Mouse (Mus musculus): ENCODE data around the gene Dmrt1. TPM values are rescaled to one million over a fixed set of nuclear protein-coding genes. Genes with fewer than 3 reads are reported as not detected.
"Not testable (repeated sequence)": the region's sequence is repeated elsewhere in the genome, so short reads cannot be mapped to it uniquely, and the experiment has no call there.

Dmrt1 gene
- polyA plus RNA-seq (2015; fragmentation: Nextera tagmentation; extraction: Ambion mirVana) = 0.18 and 0.33 TPM in 2 replicates

DNA sequence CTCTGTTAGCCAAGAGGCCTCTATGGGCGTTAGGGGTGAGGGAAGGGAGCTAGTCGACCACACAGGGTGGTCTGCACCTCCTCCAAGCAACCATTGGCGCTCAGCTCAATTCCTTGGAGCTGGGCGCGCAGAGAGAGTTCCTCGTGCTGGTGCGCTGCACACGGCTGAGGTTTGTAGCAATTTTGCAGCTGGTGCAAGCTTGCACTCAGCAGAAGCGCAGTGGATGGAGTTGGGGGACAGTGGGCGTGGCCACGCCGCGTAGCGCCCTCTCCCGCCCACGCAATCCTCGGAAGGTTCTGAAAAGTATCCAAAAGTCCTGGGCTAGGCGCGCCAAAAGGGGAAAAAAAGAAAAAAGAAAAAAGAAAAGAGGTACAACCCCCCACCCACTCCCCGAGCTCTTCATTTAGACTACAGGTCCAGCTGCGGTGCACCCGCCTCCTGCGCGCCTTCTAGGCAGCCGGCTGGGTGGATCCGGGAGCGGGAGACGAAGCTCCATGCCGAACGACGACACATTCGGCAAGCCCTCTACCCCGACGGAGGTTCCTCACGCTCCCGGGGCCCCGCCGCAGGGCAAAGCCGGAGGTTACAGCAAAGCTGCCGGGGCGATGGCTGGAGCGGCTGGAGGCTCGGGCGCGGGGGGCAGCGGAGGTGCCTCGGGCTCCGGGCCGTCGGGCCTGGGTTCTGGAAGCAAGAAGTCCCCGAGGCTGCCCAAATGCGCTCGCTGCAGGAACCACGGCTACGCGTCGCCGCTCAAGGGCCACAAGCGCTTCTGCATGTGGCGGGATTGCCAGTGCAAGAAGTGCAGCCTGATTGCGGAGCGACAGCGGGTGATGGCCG is at the start of gene Dmrt1:
Gene Dmrt1, plus strand, starts transcription at position 259 of the 837 bp plus-strand sequence.
- peak within 1 kb of the TSS; percentile 52 for H3K4me2 ChIP-seq (replicated peaks)
- peak within 1 kb of the TSS; percentile 38 for H3K4me3 ChIP-seq (replicated peaks)
- peaks cover 72% of the 10 kb centered on the region for H3K27me3 ChIP-seq
- ATAC-seq (ENCODE audit: insufficient number of reproducible peaks, low FRiP score, low TSS enrichment, low read depth) = no peak
- no peaks in the 10 kb centered on the region for H3K36me3 ChIP-seq
- no peak within 1 kb of the TSS for H3K27ac ChIP-seq (replicated peaks)
- peaks cover 18% of the 10 kb centered on the region for H3K4me1 ChIP-seq
- H3K9ac ChIP-seq = no peak within 1 kb of the TSS
- H3K9me3 ChIP-seq (replicated peaks) = 0 out of 2 replicates have a peak, but pooled peaks cover 5% of the 10 kb centered on the region
- WGBS = under 1% methylated on average over 64 of the region's 64 CpGs

DNA sequence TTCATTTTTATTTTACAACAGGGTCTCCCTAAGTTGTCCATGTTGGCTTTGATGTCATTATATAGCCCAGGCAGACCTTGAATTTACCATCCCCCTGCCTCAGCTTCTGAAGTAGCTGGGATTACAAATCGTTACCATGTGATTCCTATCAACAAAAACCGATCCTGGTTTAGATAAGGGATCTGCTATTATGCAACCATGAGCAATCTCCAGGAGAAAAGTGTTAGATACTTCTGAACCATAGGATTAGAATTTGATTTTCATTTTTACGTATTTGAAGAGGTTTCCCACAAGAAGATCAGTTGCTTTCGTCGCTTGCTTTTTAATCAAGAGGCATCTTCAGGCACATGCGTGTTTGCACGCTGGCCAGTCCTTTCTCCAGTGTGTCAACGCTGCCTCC is 44.7 kb upstream of the Dmrt1 start:
- whole genome bisulfite sequencing = 81% methylated on average over 8 of the region's 8 CpGs
- no peaks in the 10 kb centered on the region for H3K4me1 ChIP-seq
- H3K9ac ChIP-seq = no peak overlapping the region
- no peaks in the 10 kb centered on the region for H3K36me3 ChIP-seq
- no peak overlapping the region for H3K4me2 ChIP-seq (replicated peaks)
- H3K27ac ChIP-seq (replicated peaks) = no peak overlapping the region
- no peaks in the 10 kb centered on the region for H3K9me3 ChIP-seq (replicated peaks)
- ATAC-seq (ENCODE audit: insufficient number of reproducible peaks, low FRiP score, low TSS enrichment, low read depth) = no peak
- no peaks in the 10 kb centered on the region for H3K27me3 ChIP-seq
- H3K4me3 ChIP-seq (replicated peaks) = no peak overlapping the region

DNA sequence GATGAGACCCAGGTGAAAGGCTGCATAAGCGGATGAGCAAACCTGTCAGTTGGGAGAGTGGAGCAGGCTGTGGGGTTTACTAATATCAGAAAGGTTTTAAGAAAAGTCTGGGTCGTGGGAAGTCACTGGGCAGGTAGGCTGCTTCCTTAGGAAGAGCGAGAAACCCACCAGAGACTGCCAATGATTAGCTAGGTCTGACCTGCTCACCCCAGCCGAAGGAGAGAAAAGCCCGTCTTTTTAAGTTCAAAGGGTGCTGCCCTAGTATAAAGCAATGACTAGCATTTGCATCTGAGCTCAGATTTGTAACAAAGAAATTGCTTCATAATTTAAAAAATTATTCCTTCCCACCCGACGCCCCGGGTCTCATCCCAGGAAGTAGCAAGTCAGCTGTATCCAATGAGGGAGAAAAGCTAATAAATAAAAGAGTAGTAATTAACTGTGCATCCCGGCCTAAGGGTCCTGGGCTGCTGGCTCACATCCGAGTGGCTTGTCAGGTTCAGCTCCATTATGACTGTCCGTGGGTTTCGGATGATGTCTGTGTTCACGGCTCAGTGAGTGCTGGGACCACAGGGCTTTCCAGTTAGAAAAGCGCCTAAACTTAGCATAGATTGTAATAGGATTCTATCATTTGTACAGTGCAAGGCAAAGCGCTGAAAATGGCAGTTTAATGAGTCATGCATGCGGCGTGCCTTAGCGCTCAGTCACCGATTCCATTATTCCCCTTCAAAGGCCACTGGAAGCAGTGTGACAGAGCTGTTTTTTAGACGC is 43.7 kb upstream of the Dmrt1 start:
- H3K4me2 ChIP-seq (replicated peaks) = no peak overlapping the region
- H3K27ac ChIP-seq (replicated peaks) = no peak overlapping the region
- no peak overlapping the region for H3K4me3 ChIP-seq (replicated peaks)
- 68% methylated on average over 20 of the region's 20 CpGs for WGBS
- H3K36me3 ChIP-seq = no peaks in the 10 kb centered on the region
- no peaks in the 10 kb centered on the region for H3K27me3 ChIP-seq
- no peak overlapping the region for H3K9ac ChIP-seq
- ATAC-seq (ENCODE audit: insufficient number of reproducible peaks, low FRiP score, low TSS enrichment, low read depth) = no peak
- no peaks in the 10 kb centered on the region for H3K4me1 ChIP-seq
- no peaks in the 10 kb centered on the region for H3K9me3 ChIP-seq (replicated peaks)

DNA sequence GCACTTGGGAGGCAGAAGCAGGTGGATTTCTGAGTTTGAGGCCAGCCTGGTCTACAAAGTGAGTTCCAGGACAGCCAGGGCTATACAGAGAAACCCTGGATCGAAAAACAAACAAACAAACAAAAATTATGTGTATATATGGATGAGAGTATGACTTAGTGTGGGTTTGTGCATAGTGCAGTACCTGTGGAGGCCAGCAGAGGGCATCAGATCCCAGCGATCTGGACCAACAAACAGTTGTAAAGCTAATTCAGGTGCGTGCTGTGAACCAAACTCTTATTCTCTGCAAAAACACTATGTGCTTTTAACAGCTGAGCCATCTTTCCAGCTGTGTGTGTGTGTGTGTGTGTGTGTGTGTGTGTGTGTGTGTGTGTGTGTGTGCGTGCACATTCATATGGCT is 29.6 kb upstream of the Dmrt1 start:
- not testable (repeated sequence) for H3K27ac ChIP-seq (replicated peaks); H3K4me2 ChIP-seq (replicated peaks); H3K4me1 ChIP-seq; H3K36me3 ChIP-seq; ATAC-seq (ENCODE audit: insufficient number of reproducible peaks, low FRiP score, low TSS enrichment, low read depth); H3K4me3 ChIP-seq (replicated peaks); H3K27me3 ChIP-seq; H3K9me3 ChIP-seq (replicated peaks); H3K9ac ChIP-seq
- 66% methylated on average over 4 of the region's 4 CpGs for WGBS

DNA sequence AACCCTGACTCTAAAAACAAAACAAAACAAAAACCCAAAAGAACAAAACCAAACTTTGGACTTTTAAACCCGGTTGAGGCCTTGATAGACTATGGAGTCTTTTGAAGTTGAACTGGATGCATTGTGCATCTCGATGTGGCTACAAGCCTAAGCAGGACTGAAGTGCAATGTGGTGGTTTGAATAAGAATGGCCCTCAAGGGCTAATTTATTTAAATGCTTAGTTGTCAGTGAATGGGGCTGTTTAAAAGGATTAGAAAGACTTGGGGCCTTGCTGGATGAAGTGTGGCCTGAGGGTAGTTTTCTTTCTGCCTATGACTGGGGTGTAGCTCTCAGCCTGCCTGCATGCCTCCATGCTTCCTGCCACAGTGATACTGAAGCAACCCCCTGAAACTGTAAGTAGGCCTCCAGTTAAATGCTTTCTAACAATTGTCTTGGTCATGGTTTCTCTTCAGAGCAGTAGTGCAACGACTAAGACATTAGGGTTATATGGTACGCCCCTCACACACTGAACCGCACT is 26.2 kb upstream of the Dmrt1 start:
- Histone ChIP-seq H3K27me3 (no peaks in the 10 kb centered on the region), H3K9ac (no peak overlapping the region), H3K4me3 (replicated peaks) (no peak overlapping the region), H3K9me3 (replicated peaks) (no peaks in the 10 kb centered on the region; the same call in 1 of the 2 replicates), H3K27ac (replicated peaks) (no peak overlapping the region), H3K36me3 (no peaks in the 10 kb centered on the region), H3K4me1 (no peaks in the 10 kb centered on the region), H3K4me2 (replicated peaks) (no peak overlapping the region)
- 65% methylated on average over 5 of the region's 5 CpGs for WGBS
- no peak for ATAC-seq (ENCODE audit: insufficient number of reproducible peaks, low FRiP score, low TSS enrichment, low read depth)

DNA sequence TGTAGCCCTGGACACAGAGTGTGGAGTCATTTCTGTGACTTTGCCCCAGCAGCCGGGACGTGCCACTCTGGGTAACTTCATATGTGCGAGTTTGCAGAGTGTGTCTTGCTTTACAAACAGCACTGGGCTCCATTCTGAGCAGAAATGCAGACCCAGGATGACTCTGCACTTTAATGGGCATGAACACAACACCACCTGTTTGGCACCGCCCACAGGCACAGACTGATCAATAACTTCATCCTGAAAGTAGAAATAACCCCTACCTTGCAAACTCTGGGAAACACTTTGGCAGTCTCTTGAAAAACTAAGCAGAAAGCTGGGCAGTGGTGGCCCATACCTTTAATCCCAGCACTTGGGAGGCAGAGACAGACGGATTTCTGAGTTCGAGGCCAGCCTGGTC is 24.6 kb upstream of the Dmrt1 start:
- Histone ChIP-seq H3K36me3 (no peaks in the 10 kb centered on the region), H3K27ac (replicated peaks) (no peak overlapping the region), H3K9me3 (replicated peaks) (no peaks in the 10 kb centered on the region; the same call in 1 of the 2 replicates), H3K4me2 (replicated peaks) (no peak overlapping the region), H3K4me1 (no peaks in the 10 kb centered on the region), H3K27me3 (0 out of 2 replicates have a peak, but pooled peaks cover under 1% of the 10 kb centered on the region), H3K4me3 (replicated peaks) (no peak overlapping the region), H3K9ac (no peak overlapping the region)
- WGBS = 86% methylated on average over 6 of the region's 6 CpGs
- ATAC-seq (ENCODE audit: insufficient number of reproducible peaks, low FRiP score, low TSS enrichment, low read depth) = no peak

DNA sequence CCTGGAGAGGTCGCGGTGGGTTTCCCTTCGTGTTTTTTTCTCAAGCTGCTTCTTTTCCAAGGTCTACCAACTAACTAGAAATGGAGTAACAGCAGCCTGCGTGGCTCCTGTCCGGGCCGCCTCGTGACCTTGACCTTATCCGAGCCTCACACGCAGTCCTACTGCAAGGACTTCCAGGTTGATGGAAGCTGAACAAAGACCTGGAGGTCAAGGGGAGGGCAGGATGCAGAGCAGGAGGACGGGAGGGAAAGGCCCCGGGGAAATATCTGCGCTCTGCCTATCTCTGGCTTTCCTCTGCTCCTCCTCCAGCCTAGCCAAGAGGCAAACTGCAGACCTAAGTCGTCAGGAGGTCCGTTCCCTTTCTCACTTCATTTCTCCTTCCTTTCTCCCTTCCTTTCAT is 18.9 kb upstream of the Dmrt1 start:
- Histone ChIP-seq H3K9ac (no peak overlapping the region), H3K36me3 (no peaks in the 10 kb centered on the region), H3K4me3 (replicated peaks) (no peak overlapping the region), H3K4me1 (no peaks in the 10 kb centered on the region), H3K27me3 (peaks cover 21% of the 10 kb centered on the region), H3K9me3 (replicated peaks) (no peaks in the 10 kb centered on the region), H3K4me2 (replicated peaks) (no peak overlapping the region), H3K27ac (replicated peaks) (no peak overlapping the region)
- 14% methylated on average over 14 of the region's 14 CpGs for WGBS
- ATAC-seq (ENCODE audit: insufficient number of reproducible peaks, low FRiP score, low TSS enrichment, low read depth) = no peak

DNA sequence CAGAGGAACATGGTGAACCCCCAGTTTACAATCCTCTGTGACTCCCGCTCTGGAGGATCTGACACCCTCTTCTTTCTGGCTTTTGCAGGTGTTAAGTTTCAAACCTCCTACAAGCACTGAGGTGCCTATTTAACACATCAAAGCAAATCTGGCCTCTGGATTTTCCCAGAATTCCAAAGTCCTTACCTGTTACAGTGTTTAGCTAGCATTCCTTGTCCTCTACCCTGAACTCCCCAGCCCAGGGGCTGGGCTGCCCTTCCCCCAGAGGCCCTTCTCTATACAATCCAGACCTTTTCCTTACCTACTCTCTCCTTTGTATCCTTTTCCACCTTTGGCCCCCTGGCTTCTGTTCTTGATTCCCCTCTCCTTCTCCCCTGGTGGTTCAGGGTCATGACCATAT is 18.1 kb upstream of the Dmrt1 start:
- Histone ChIP-seq H3K9ac (no peak overlapping the region), H3K27me3 (peaks cover 21% of the 10 kb centered on the region), H3K4me1 (no peaks in the 10 kb centered on the region), H3K4me2 (replicated peaks) (no peak overlapping the region), H3K4me3 (replicated peaks) (no peak overlapping the region), H3K9me3 (replicated peaks) (no peaks in the 10 kb centered on the region), H3K27ac (replicated peaks) (no peak overlapping the region), H3K36me3 (no peaks in the 10 kb centered on the region)
- 22% methylated on average over 1 of the region's 1 CpGs for WGBS
- ATAC-seq (ENCODE audit: insufficient number of reproducible peaks, low FRiP score, low TSS enrichment, low read depth) = no peak

DNA sequence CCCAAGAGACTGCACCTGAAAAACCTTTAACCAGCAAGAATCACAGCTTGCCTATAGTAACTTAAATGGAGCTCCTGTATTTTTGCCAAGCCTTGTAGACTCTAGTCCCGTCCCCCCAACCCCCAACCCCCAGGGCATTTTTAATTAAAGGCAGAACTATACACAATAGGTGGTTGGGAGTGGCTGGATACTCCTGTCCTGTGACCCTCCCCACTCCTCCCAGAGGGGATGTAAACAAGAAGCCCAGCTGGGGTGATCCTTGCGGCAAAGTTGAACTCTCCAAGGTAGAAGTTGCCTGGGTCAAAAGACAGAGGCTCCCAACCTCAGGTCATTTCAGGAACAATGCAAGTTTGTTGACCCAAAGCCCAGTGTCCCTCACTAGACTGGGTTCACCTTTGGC is 16.9 kb upstream of the Dmrt1 start:
- H3K9ac ChIP-seq = no peak overlapping the region

DNA sequence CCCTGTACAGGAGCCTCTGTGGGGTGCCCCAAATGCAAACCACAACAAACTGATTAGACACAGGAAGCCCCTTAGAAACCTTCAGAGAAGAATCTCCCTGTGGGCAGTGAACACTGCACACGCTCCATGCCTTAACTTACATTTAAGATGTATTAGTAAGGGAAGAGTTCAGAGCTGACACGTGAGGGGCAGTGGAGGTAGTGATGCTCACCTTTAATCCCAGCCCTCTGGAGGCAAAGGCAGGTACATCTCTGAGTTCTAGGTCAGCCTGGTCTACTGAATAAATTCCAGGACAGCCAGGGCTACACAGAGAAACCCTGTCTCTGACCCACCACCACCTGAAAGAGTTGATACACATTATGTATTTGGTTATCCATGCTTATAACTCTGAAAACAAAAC is 15.9 kb upstream of the Dmrt1 start:
- H3K27me3 ChIP-seq = peaks cover 21% of the 10 kb centered on the region
- no peaks in the 10 kb centered on the region for H3K9me3 ChIP-seq (replicated peaks)
- no peaks in the 10 kb centered on the region for H3K4me1 ChIP-seq
- no peak overlapping the region for H3K27ac ChIP-seq (replicated peaks)
- no peak overlapping the region for H3K4me2 ChIP-seq (replicated peaks)
- no peak overlapping the region for H3K4me3 ChIP-seq (replicated peaks)
- no peak for ATAC-seq (ENCODE audit: insufficient number of reproducible peaks, low FRiP score, low TSS enrichment, low read depth)
- WGBS = 45% methylated on average over 2 of the region's 2 CpGs
- no peak overlapping the region for H3K9ac ChIP-seq
- H3K36me3 ChIP-seq = no peaks in the 10 kb centered on the region

More for the DNA sequence above, 16.9 kb upstream of the Dmrt1 start:
- Histone ChIP-seq H3K27me3 (peaks cover 21% of the 10 kb centered on the region), H3K27ac (replicated peaks) (no peak overlapping the region), H3K4me3 (replicated peaks) (no peak overlapping the region), H3K4me1 (no peaks in the 10 kb centered on the region), H3K36me3 (no peaks in the 10 kb centered on the region), H3K4me2 (replicated peaks) (no peak overlapping the region), H3K9me3 (replicated peaks) (no peaks in the 10 kb centered on the region)
- ATAC-seq (ENCODE audit: insufficient number of reproducible peaks, low FRiP score, low TSS enrichment, low read depth) = no peak
- WGBS = 20% methylated on average over 2 of the region's 2 CpGs

DNA sequence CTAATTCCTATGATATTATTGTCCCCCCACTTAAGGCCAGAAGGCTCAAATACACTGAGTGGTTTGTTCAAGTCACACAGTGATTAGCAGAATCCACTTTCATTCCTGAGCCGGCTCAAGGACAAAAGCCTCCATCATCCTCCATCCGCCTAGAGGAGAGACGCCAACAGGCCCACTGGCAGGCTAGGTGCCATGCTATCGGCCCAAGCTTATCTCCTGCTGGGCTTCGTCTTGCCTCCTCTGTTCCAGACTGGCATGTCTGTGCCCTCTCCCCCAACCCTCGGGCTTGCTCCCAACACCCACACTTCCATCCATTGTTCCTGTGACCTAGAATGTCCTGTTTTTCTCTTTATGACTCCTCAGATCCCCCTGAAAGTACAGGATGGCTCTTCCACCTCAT is 8.0 kb upstream of the Dmrt1 start:
- Histone ChIP-seq H3K4me1 (no peaks in the 10 kb centered on the region), H3K36me3 (no peaks in the 10 kb centered on the region), H3K9ac (no peak overlapping the region), H3K9me3 (replicated peaks) (no peaks in the 10 kb centered on the region), H3K27me3 (peaks cover under 1% of the 10 kb centered on the region; the same call in 1 of the 2 replicates), H3K4me2 (replicated peaks) (no peak overlapping the region), H3K4me3 (replicated peaks) (no peak overlapping the region), H3K27ac (replicated peaks) (no peak overlapping the region)
- no peak for ATAC-seq (ENCODE audit: insufficient number of reproducible peaks, low FRiP score, low TSS enrichment, low read depth)
- 70% methylated on average over 6 of the region's 6 CpGs for WGBS

Data from embryonic facial prominence, embryonic 15.5 days (tissue).